Mouse (Mus musculus) adipocyte (in vitro differentiated cells): ENCODE measurements around the gene Akr1d1.
A peak's percentile ranks its signal among the peaks of the same experiment; 100 is the strongest.

Experiments used
- DNase-seq: peaks from one replicate; pipeline ENCODE4 v3.0.0-alpha.2; 2016; ENCODE audit warnings: low spot score

Gene Akr1d1

DNA sequence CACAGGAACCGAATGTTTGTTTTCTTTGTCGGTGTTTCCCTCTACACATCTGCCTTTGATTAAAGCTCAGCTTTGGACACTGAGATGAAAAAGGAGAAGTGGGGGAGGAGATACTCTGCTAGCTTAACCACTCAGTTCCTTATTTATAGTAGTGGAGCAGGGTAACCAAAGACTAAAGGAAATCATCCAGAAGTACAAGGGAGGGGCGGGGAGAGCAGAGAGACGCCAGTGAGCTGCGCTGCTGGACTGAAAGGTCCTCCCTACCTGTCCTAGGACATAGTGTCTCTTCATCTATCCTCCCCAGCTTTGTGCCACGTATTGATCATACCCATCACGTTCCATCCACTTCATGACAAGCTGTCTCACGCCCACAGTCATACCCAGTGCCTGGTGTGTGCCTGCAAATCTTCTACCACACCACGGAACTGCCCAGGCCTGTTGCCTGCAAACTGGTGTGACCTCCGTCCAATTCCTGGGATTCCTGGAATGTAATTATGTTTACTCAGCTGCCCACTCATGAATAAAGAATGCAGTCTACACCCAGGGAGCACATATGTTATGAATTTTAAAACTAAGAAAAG, 87.5 kb downstream of the Akr1d1 start:
- DNase-seq, result peak; percentile 36
